Mouse (Mus musculus) embryonic fibroblast, embryonic 13.5 days (primary cell): ENCODE measurements at regions not wholly inside any gene's neighbourhood (a gene's known extent, or its start where the extent isn't known, plus 50 kb on each side); places are given as distances from the start of the nearest gene placed in this dataset.

ENCODE experiments used
- CTCF ChIP-seq: IDR thresholded peaks from 2 replicates; pipeline ENCODE4 v1.5.1; 2011; ENCODE audit warnings: mild to moderate bottlenecking, control low read depth, low read length, moderate library complexity, borderline replicate concordance; ENCODE audit not compliant: insufficient read depth
- POLR2A ChIP-seq: IDR thresholded peaks from 2 replicates; pipeline ENCODE4 v1.6.1; 2011; ENCODE audit warnings: low read depth, mild to moderate bottlenecking, control low read depth, low read length, moderate library complexity

DNA sequence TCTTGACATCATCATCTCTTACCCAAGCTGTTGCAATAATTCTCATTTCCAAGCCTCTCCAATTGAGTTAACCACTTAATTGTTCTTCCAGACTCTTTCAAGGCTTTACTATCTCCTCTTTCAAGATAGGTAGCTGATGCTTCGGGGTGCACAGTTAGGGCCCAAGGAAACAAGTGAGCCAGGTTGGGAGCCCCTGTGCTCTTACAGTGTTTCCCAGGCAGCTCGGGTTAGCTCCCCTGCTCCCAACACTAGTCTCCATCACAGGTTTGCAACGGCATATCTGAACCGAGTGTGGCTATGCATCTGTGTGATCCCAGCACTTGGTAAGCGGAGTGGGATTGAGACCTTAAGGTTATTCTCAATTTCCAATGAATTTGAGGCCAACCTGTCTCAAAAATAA, 68.6 kb upstream of the Usp24 start:
- TF ChIP-seq CTCF (no peak), POLR2A (no peak)
